Mouse (Mus musculus) gastrocnemius, adult 2 months (tissue): ENCODE results near the gene Plekha8. TPM values are rescaled to one million over a fixed set of nuclear protein-coding genes. Genes with fewer than 3 reads are reported as not detected.

Experiments
- DNase-seq: peaks from one replicate; pipeline ENCODE4 v3.0.0; 2022
- H3K27ac ChIP-seq: fragments of 200-600 bp; 2 replicates; pipeline ENCODE4 v1.8.1; 2022; ENCODE audit warnings: mild to moderate bottlenecking
- H3K4me3 ChIP-seq: fragments of 200-600 bp; 2 replicates; pipeline ENCODE4 v1.8.1; 2022; ENCODE audit warnings: mild to moderate bottlenecking, moderate library complexity
- CTCF ChIP-seq: fragments of 200-600 bp; IDR thresholded peaks from 2 replicates; pipeline ENCODE4 v1.8.1; 2022; ENCODE audit warnings: antibody characterized with exemption, mild to moderate bottlenecking, moderate library complexity
- intact Hi-C: fragments of 180-260 bp; cut with DNase I; formaldehyde crosslinking; loops from one replicate; pipeline ENCODE4 v1.15.1; 2025
- long read RNA-seq, 2 experiments: library from polyadenylated mRNA; stranded (forward); transcript quantifications; one replicate each; pipeline ENCODE4 v2.0.0; 2021
- total RNA-seq, 2 experiments: library from RNA; stranded (reverse); gene quantifications; 2 replicates each; pipeline ENCODE4 v1.2.3; 2021

Plekha8 gene
- 1 to 10 TPM; 3.3 to 4.0 TPM for total RNA-seq
- long read RNA-seq, experiment 1, full-length matches to known transcripts: 1 of 3 reads
- long read RNA-seq, experiment 1, partial matches to known transcripts: 0 of 3 reads
- long read RNA-seq, experiment 1, other reads (novel, unspliced or antisense): 2 of 3 reads
- long read RNA-seq, experiment 2, full-length matches to known transcripts: 6 of 6 reads
- long read RNA-seq, experiment 2, partial matches to known transcripts: 0 of 6 reads
- long read RNA-seq, experiment 2, other reads (novel, unspliced or antisense): 0 of 6 reads

GRCm38 (mm10) chr6:54594469-54595329 is at the start of gene Plekha8:
Plekha8 (plus strand) TSS chr6:54595111.
- peak; percentile 51 for TF ChIP-seq CTCF
- intact Hi-C loops: loop anchor here (1.0 to 5.0 kb wide), 2 partner anchors 87 to 443 kb away; partner anchors contain the start of genes Gars and Mturn
- peak within 1 kb of the TSS; percentile 90 for H3K27ac ChIP-seq
- H3K4me3 ChIP-seq: peak within 1 kb of the TSS; percentile 93
- peak; percentile 96 for DNase-seq

GRCm38 (mm10) chr6:54548314-54549019 is 46.4 kb upstream of the Plekha8 start:
- no peak for TF ChIP-seq CTCF
- DNase-seq: no peak
- H3K4me3 ChIP-seq: no peak overlapping the region
- H3K27ac ChIP-seq: no peak overlapping the region
- intact Hi-C loops: no loop called here

GRCm38 (mm10) chr6:54549311-54549710 is 45.6 kb upstream of the Plekha8 start:
- intact Hi-C loops: no loop called here
- Histone ChIP-seq H3K27ac (no peak overlapping the region), H3K4me3 (no peak overlapping the region)
- no peak for TF ChIP-seq CTCF
- no peak for DNase-seq

- no peak for DNase-seq
- Histone ChIP-seq H3K27ac (no peak overlapping the region), H3K4me3 (no peak overlapping the region)
- intact Hi-C loops: no loop called here
- no peak for TF ChIP-seq CTCF
These were observed 44.0 kb upstream of the Plekha8 start for GRCm38 (mm10) chr6:54550801-54551323.

GRCm38 (mm10) chr6:54552721-54553413 is 42.0 kb upstream of the Plekha8 start:
- H3K27ac ChIP-seq: no peak overlapping the region
- intact Hi-C loops: no loop called here
- no peak for DNase-seq
- no peak for TF ChIP-seq CTCF
- H3K4me3 ChIP-seq: no peak overlapping the region

GRCm38 (mm10) chr6:54553632-54554031 is 41.3 kb upstream of the Plekha8 start:
- intact Hi-C loops: no loop called here
- no peak for DNase-seq
- Histone ChIP-seq H3K27ac (no peak overlapping the region), H3K4me3 (no peak overlapping the region)
- no peak for TF ChIP-seq CTCF

GRCm38 (mm10) chr6:54554341-54555110 is 40.4 kb upstream of the Plekha8 start:
- intact Hi-C loops: no loop called here
- Histone ChIP-seq H3K27ac (no peak overlapping the region), H3K4me3 (no peak overlapping the region)
- DNase-seq: no peak
- no peak for TF ChIP-seq CTCF

- no peak for DNase-seq
- Histone ChIP-seq H3K27ac (no peak overlapping the region), H3K4me3 (no peak overlapping the region)
- intact Hi-C loops: no loop called here
- TF ChIP-seq CTCF: no peak
These were observed 39.1 kb upstream of the Plekha8 start for GRCm38 (mm10) chr6:54555816-54556215.

- TF ChIP-seq CTCF: no peak
- intact Hi-C loops: no loop called here
These were observed 37.2 kb upstream of the Plekha8 start for GRCm38 (mm10) chr6:54557671-54558070.

GRCm38 (mm10) chr6:54558466-54558865 is 36.4 kb upstream of the Plekha8 start:
- Histone ChIP-seq H3K27ac (no peak overlapping the region), H3K4me3 (no peak overlapping the region)
- TF ChIP-seq CTCF: no peak
- intact Hi-C loops: no loop called here
- no peak for DNase-seq

More at GRCm38 (mm10) chr6:54557671-54558070, 37.2 kb upstream of the Plekha8 start:
- H3K27ac ChIP-seq: no peak overlapping the region
- H3K4me3 ChIP-seq: no peak overlapping the region
- no peak for DNase-seq

GRCm38 (mm10) chr6:54562018-54562809 is 32.7 kb upstream of the Plekha8 start:
- no peak for DNase-seq
- Histone ChIP-seq H3K27ac (no peak overlapping the region), H3K4me3 (no peak overlapping the region)
- no peak for TF ChIP-seq CTCF
- intact Hi-C loops: no loop called here
